Mouse (Mus musculus): ENCODE data around the gene Krt84. TPM values are rescaled to one million over a fixed set of nuclear protein-coding genes. Genes with fewer than 3 reads are reported as not detected.
A peak's percentile ranks its signal among the peaks of the same experiment; 100 is the strongest.

The Krt84 gene
- not detected in 2 replicates for polyA plus RNA-seq (2014; fragmentation: Nextera tagmentation; extraction: Ambion mirVana)

DNA sequence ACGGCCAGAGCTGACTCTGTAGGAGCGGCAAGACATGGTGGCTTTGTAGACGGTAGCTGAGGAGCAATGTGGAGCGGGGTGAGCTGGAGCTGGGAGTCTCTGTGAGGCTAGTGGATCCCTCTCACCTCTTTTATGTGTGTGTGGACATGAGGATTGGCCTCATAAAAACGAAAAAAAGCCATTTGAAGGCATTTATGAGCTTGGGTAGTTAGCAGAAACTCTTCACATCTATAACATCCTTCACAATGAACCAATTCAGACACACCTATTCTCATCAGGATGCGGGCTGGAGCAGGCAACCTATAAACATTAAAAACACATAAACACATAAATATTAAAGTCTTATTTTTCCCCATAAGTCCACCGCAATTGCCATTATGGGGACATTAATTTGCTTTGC lies at the start of gene Krt84:
Gene Krt84, minus strand, starts transcription at position 101 of the 400 bp plus-strand sequence.
- no peak within 1 kb of the TSS for H3K9ac ChIP-seq (ENCODE audit: low read depth, low read length)
- no peak within 1 kb of the TSS for H3K4me3 ChIP-seq (ENCODE audit: low read depth, low read length)
- ATAC-seq (replicated peaks; ENCODE audit: low FRiP score) (no peak), DNase-seq (ENCODE audit: low spot score) (no peak)
- no peaks in the 10 kb centered on the region for H3K9me3 ChIP-seq (ENCODE audit: control insufficient read depth, low read length)
- no peaks in the 10 kb centered on the region for H3K4me1 ChIP-seq (replicated peaks; ENCODE audit: control insufficient read depth, insufficient read depth, low read length)
- H3K27me3 ChIP-seq (replicated peaks; ENCODE audit: control insufficient read depth, insufficient read depth, low read length) = no peaks in the 10 kb centered on the region
- no peak within 1 kb of the TSS for H3K4me2 ChIP-seq
- no peak within 1 kb of the TSS for H3K27ac ChIP-seq (ENCODE audit: low read depth, low read length)
- WGBS = 76% methylated on average over 7 of the region's 7 CpGs
- no peaks in the 10 kb centered on the region for H3K36me3 ChIP-seq (ENCODE audit: control insufficient read depth, insufficient read depth, low read length)

DNA sequence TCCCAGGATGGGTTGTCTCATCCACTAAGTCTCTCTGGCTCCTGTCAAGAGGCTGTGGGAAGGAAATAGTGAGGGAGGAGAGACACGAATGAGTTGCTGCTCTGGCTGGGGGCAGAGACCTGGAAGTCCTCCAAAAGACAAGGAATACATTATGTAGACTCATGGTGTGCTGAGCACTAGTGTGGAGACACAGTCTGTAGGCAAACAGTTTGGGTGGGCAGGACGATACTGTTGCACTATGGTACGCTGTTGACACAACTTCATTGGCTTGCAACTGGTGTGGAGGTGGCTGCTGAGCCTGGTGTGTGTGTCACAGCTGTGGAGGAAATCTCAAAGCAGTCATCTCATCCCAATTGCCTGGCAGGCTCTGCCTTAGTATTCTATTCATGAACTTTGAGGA lies 49.1 kb upstream of the Krt84 start:
- no peaks in the 10 kb centered on the region for H3K4me1 ChIP-seq (replicated peaks; ENCODE audit: control insufficient read depth, insufficient read depth, low read length)
- 72% methylated on average over 3 of the region's 3 CpGs for WGBS
- DNase-seq (ENCODE audit: low spot score) (no peak), ATAC-seq (replicated peaks; ENCODE audit: low FRiP score) (no peak)
- H3K27ac ChIP-seq (ENCODE audit: low read depth, low read length) = no peak overlapping the region
- no peak overlapping the region for H3K4me2 ChIP-seq
- no peaks in the 10 kb centered on the region for H3K36me3 ChIP-seq (ENCODE audit: control insufficient read depth, insufficient read depth, low read length)
- no peak overlapping the region for H3K4me3 ChIP-seq (ENCODE audit: low read depth, low read length)
- no peak overlapping the region for H3K9ac ChIP-seq (ENCODE audit: low read depth, low read length)
- H3K9me3 ChIP-seq (ENCODE audit: control insufficient read depth, low read length) = no peaks in the 10 kb centered on the region
- H3K27me3 ChIP-seq (replicated peaks; ENCODE audit: control insufficient read depth, insufficient read depth, low read length) = no peaks in the 10 kb centered on the region

DNA sequence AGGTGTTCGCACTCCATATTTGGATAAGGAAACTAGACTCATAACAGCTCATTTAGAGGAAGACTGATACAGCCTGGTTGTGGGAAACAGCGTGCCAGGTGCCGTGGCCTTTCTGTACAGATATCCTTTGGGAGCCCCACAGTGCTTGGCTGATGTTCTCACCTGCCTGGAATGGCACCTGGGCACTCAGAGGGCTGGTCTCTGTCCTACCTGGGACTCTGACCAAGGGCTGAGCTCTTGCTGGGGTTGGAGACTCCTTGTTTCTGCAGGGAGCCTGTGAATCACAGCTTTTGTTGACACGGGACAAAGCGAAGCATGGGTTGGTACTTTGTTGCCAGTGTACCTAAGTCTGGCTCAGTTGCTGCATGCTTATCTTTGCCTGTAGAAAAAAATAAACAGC lies 42.9 kb upstream of the Krt84 start:
- DNase-seq (ENCODE audit: low spot score) = no peak
- H3K4me3 ChIP-seq (ENCODE audit: low read depth, low read length) = no peak overlapping the region
- H3K27ac ChIP-seq (ENCODE audit: low read depth, low read length) = no peak overlapping the region
- ATAC-seq (replicated peaks; ENCODE audit: low FRiP score) = no peak
- 67% methylated on average over 5 of the region's 5 CpGs for WGBS
- no peaks in the 10 kb centered on the region for H3K36me3 ChIP-seq (ENCODE audit: control insufficient read depth, insufficient read depth, low read length)
- H3K27me3 ChIP-seq (replicated peaks; ENCODE audit: control insufficient read depth, insufficient read depth, low read length) = no peaks in the 10 kb centered on the region
- H3K9ac ChIP-seq (ENCODE audit: low read depth, low read length) = no peak overlapping the region
- no peaks in the 10 kb centered on the region for H3K4me1 ChIP-seq (replicated peaks; ENCODE audit: control insufficient read depth, insufficient read depth, low read length)
- H3K4me2 ChIP-seq = no peak overlapping the region
- H3K9me3 ChIP-seq (ENCODE audit: control insufficient read depth, low read length) = no peaks in the 10 kb centered on the region

DNA sequence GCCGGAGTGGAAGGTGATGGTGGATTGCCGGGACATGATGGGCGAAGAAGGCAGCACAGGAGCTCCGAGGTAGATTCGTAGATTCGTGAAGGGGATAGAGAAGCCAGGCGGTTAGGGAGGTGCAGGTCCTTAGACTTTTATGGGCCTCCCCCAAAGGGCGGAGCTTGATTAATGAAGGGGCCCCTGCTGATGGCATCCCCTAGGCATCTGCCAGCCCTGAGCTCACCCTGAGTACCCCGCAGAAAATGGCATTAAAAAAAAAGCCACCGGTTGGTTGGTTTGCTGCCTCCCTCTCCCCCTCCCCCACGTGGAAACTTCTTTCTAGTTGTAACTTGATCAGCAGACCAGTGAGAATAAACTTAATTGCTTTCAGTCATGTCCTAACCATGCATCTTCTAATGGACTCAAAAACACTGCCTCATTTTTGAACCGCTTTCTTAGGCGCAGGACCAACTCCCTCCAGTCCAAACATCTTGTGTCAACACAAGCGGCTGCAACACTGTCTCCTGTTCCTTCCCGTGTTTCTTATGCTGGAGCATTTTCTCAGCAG lies 41.3 kb upstream of the Krt84 start, which contains the start of gene Krt75:
Gene Krt75, minus strand, starts transcription at position 109 of the 550 bp plus-strand sequence.
- Histone ChIP-seq H3K4me2 (no peak within 1 kb of the TSS), H3K36me3 (ENCODE audit: control insufficient read depth, insufficient read depth, low read length) (no peaks in the 10 kb centered on the region)

DNA sequence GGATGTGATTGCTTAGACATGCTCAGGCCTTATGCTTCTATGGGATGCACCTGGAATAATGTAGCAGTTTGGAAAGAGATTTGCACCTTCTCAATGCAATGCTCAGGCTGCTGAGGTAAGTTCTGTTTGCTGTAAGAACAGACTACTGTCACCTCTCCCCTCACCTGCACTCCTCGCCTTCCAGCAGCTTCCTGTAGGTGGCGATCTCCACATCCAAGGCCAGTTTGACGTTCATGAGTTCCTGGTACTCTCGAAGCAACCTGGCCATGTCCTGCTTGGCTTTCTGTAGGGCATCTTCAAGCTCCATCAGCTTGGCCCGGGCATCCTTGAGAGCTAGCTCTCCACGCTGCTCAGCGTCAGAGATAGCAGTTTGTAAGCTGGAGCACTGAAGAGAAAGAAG lies 35.2 kb upstream of the Krt84 start:
- 36% methylated on average over 7 of the region's 7 CpGs for WGBS
- Histone ChIP-seq H3K36me3 (ENCODE audit: control insufficient read depth, insufficient read depth, low read length) (no peaks in the 10 kb centered on the region), H3K27ac (ENCODE audit: low read depth, low read length) (no peak overlapping the region), H3K9me3 (ENCODE audit: control insufficient read depth, low read length) (no peaks in the 10 kb centered on the region), H3K4me2 (no peak overlapping the region), H3K27me3 (replicated peaks; ENCODE audit: control insufficient read depth, insufficient read depth, low read length) (no peaks in the 10 kb centered on the region), H3K4me3 (ENCODE audit: low read depth, low read length) (no peak overlapping the region), H3K4me1 (replicated peaks; ENCODE audit: control insufficient read depth, insufficient read depth, low read length) (no peaks in the 10 kb centered on the region), H3K9ac (ENCODE audit: low read depth, low read length) (no peak overlapping the region)
- no peak for DNase-seq (ENCODE audit: low spot score)
- no peak for ATAC-seq (replicated peaks; ENCODE audit: low FRiP score)

More for the DNA sequence above, 41.3 kb upstream of the Krt84 start, which contains the start of gene Krt75:
- H3K4me1 ChIP-seq (replicated peaks; ENCODE audit: control insufficient read depth, insufficient read depth, low read length) = no peaks in the 10 kb centered on the region
- H3K27ac ChIP-seq (ENCODE audit: low read depth, low read length) = no peak within 1 kb of the TSS
- no peak within 1 kb of the TSS for H3K9ac ChIP-seq (ENCODE audit: low read depth, low read length)
- 61% methylated on average over 15 of the region's 15 CpGs for WGBS
- no peaks in the 10 kb centered on the region for H3K27me3 ChIP-seq (replicated peaks; ENCODE audit: control insufficient read depth, insufficient read depth, low read length)
- no peak within 1 kb of the TSS for H3K4me3 ChIP-seq (ENCODE audit: low read depth, low read length)
- H3K9me3 ChIP-seq (ENCODE audit: control insufficient read depth, low read length) = no peaks in the 10 kb centered on the region
- no peak for ATAC-seq (replicated peaks; ENCODE audit: low FRiP score)
- no peak for DNase-seq (ENCODE audit: low spot score)

DNA sequence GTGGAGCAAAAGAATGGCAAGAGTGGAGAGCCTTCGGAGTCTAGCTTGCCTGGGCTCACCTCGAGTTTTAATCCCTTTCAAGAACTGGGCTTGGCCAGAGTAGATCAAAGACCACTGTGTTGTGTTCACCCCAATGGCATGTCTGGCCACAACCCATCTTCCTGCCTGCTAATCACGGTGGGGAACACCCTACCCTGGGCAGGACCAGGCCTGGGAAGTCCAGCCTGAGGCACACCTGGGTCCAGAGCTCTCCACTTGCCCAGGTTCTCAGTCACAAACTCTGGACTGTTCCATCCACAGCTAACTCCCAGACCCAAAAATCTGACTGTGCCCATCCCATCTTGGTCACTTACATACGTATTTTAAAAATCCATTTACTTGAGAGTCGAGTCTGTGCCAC lies 30.2 kb upstream of the Krt84 start, which contains the start of gene Krt90:
Gene Krt90, minus strand, starts transcription at position 101 of the 400 bp plus-strand sequence.
- Histone ChIP-seq H3K9ac (ENCODE audit: low read depth, low read length) (no peak within 1 kb of the TSS), H3K4me3 (ENCODE audit: low read depth, low read length) (no peak within 1 kb of the TSS), H3K9me3 (ENCODE audit: control insufficient read depth, low read length) (no peaks in the 10 kb centered on the region), H3K36me3 (ENCODE audit: control insufficient read depth, insufficient read depth, low read length) (no peaks in the 10 kb centered on the region), H3K27me3 (replicated peaks; ENCODE audit: control insufficient read depth, insufficient read depth, low read length) (no peaks in the 10 kb centered on the region; the same call in 1 of the 2 replicates), H3K4me2 (no peak within 1 kb of the TSS), H3K4me1 (replicated peaks; ENCODE audit: control insufficient read depth, insufficient read depth, low read length) (no peaks in the 10 kb centered on the region), H3K27ac (ENCODE audit: low read depth, low read length) (no peak within 1 kb of the TSS)
- ATAC-seq (replicated peaks; ENCODE audit: low FRiP score) (no peak), DNase-seq (ENCODE audit: low spot score) (no peak)
- WGBS = 57% methylated on average over 5 of the region's 5 CpGs

DNA sequence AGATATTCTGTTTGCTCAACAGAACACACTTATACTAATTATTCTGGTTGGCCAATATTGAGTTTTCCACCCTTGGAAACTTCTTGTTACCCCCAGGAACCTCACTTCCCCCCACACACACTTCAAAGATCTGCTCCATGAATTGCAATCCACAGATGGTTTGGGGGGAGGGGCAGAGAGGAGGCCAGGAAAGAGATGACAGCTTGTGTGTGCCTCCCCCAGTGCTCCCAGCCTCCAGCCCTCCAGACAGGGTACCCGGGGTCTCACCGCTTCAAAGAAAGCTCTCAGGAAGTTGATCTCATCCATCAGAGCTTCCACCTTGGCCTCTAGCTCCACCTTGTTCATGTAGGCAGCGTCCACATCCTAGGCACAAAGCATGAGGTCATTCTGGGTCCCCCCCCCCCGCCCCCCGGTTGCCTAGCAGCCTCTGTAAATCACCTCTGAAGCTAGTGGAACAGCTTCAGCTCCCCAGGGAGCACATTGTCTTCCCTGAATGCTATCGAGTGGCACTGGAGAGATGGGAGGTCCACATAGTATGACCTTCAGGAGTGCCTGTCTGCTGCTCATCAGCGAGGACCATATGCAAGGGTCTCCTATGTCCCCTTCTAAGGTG lies 25.5 kb upstream of the Krt84 start:
- no peaks in the 10 kb centered on the region for H3K36me3 ChIP-seq (ENCODE audit: control insufficient read depth, insufficient read depth, low read length)
- WGBS = 21% methylated on average over 7 of the region's 7 CpGs
- H3K9ac ChIP-seq (ENCODE audit: low read depth, low read length) = no peak overlapping the region
- H3K4me2 ChIP-seq = no peak overlapping the region
- H3K4me3 ChIP-seq (ENCODE audit: low read depth, low read length) = no peak overlapping the region
- ATAC-seq (replicated peaks; ENCODE audit: low FRiP score) = no peak
- DNase-seq (ENCODE audit: low spot score) = no peak
- no peaks in the 10 kb centered on the region; the same call in 1 of the 2 replicates for H3K27me3 ChIP-seq (replicated peaks; ENCODE audit: control insufficient read depth, insufficient read depth, low read length)
- no peaks in the 10 kb centered on the region for H3K4me1 ChIP-seq (replicated peaks; ENCODE audit: control insufficient read depth, insufficient read depth, low read length)
- no peak overlapping the region for H3K27ac ChIP-seq (ENCODE audit: low read depth, low read length)
- no peaks in the 10 kb centered on the region for H3K9me3 ChIP-seq (ENCODE audit: control insufficient read depth, low read length)

DNA sequence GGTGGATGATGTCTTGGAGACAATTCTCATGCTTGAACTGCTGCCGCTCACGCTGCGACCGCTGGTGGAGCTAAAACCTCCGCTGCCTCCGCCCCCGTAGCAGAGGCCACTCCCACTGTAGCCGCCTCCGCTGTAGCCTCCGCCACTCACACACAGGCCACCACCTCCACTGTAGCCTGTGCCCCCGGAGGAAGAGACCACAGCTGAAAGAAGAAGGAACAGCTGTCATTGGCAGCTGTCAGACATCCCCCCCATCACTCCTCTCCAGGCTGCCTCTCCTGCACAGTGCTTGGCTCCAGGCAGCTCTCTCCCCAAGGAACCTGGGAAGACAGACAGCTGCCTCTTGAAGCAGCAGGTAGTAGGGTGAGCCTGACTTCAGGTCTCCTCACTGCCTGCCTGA lies 20.5 kb upstream of the Krt84 start:
- no peak; the same call in 1 of the 2 replicates for ATAC-seq (replicated peaks; ENCODE audit: low FRiP score)
- H3K27ac ChIP-seq (ENCODE audit: low read depth, low read length) = no peak overlapping the region
- H3K4me3 ChIP-seq (ENCODE audit: low read depth, low read length) = no peak overlapping the region
- no peaks in the 10 kb centered on the region for H3K36me3 ChIP-seq (ENCODE audit: control insufficient read depth, insufficient read depth, low read length)
- H3K9ac ChIP-seq (ENCODE audit: low read depth, low read length) = no peak overlapping the region
- H3K4me1 ChIP-seq (replicated peaks; ENCODE audit: control insufficient read depth, insufficient read depth, low read length) = no peaks in the 10 kb centered on the region
- H3K4me2 ChIP-seq = peak overlapping the region; percentile 9; the same call in 1 of the 2 replicates
- peaks cover 10% of the 10 kb centered on the region; the same call in 1 of the 2 replicates for H3K27me3 ChIP-seq (replicated peaks; ENCODE audit: control insufficient read depth, insufficient read depth, low read length)
- 2% methylated on average over 10 of the region's 11 CpGs for WGBS
- no peaks in the 10 kb centered on the region for H3K9me3 ChIP-seq (ENCODE audit: control insufficient read depth, low read length)
- no peak for DNase-seq (ENCODE audit: low spot score)

DNA sequence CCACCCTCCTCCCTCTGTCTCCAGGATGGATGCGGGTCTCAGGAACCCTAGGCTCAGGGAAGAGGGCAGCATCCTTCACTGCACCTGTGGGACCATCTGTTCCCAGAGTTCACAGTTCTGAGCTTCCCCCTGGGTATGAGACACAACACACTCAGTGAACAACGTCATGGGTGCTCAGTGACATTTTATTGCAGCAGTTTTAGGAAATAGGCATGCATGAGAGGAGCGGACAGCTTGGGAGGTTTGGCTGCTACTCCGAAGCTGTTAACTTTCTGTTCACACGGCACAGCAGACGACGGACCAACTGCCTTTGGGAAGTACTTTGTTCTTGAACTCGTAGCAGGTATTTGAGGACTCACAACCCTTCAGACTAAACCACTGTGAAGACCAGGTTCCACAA lies 19.6 kb upstream of the Krt84 start:
- WGBS = 80% methylated on average over 8 of the region's 8 CpGs
- DNase-seq (ENCODE audit: low spot score) = no peak
- no peak overlapping the region for H3K4me2 ChIP-seq
- no peaks in the 10 kb centered on the region for H3K4me1 ChIP-seq (replicated peaks; ENCODE audit: control insufficient read depth, insufficient read depth, low read length)
- no peak overlapping the region for H3K4me3 ChIP-seq (ENCODE audit: low read depth, low read length)
- ATAC-seq (replicated peaks; ENCODE audit: low FRiP score) = no peak
- H3K9ac ChIP-seq (ENCODE audit: low read depth, low read length) = no peak overlapping the region
- peaks cover 12% of the 10 kb centered on the region; the same call in 1 of the 2 replicates for H3K27me3 ChIP-seq (replicated peaks; ENCODE audit: control insufficient read depth, insufficient read depth, low read length)
- no peak overlapping the region for H3K27ac ChIP-seq (ENCODE audit: low read depth, low read length)
- H3K36me3 ChIP-seq (ENCODE audit: control insufficient read depth, insufficient read depth, low read length) = no peaks in the 10 kb centered on the region
- no peaks in the 10 kb centered on the region for H3K9me3 ChIP-seq (ENCODE audit: control insufficient read depth, low read length)
